8 mouse cellular contexts compared by ENCODE assay signal in the genomic region with DNA sequence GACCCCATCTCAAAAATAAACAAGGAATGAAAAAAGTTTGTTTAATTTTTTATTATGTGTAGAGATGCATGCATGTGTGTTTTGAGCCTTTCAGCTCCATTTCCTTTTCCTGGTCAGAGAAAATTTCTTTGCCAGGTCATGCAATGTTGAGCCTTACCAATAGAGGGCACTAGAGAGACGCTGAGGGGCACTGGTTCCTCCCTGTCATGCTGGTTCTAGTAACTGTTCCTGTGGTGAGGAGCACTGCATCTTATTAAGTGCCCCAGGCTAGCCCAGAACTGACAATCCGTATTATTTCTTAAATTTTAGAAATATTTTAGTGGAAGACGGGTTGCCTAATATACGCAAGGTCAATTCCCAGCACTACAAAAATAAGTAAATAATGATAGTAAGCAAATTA. TPM values are rescaled to one million over a fixed set of nuclear protein-coding genes. Genes with fewer than 3 reads are reported as not detected.
DNase-seq lines count a peak whose midpoint lies in the region; ATAC-seq and TF ChIP-seq lines count a peak whose summit lies in the region.

No protein-coding gene starts in this region.

- no peak overlapping the region for H3K27ac ChIP-seq in ES-E14 (ENCODE audit: insufficient read depth, low read depth, low read length, poor library complexity, severe bottlenecking)
- H3K27ac ChIP-seq in kidney, postnatal 0 days, result no peak overlapping the region
- H3K27ac ChIP-seq in liver, embryonic 12.5 days, result no peak overlapping the region

- TF ChIP-seq CTCF in kidney, postnatal 0 days (IDR thresholded peaks at IDR 0.05; ENCODE audit: low read depth), result peak; percentile 94

- no peak overlapping the region for H3K4me2 ChIP-seq in kidney, postnatal 0 days (ENCODE audit: low read length)
- no peak overlapping the region for H3K4me2 ChIP-seq in liver, embryonic 12.5 days

- 44% methylated on average over 4 of the region's 4 CpGs for WGBS in kidney, postnatal 0 days
- 29% methylated on average over 4 of the region's 4 CpGs for WGBS in liver, embryonic 12.5 days (ENCODE audit: insufficient replicate concordance)

- in situ Hi-C loops in ES-E14 (cut with MboI; ENCODE audit: low sequenced_read_pairs in 2 of 2, unreplicated experiment in 2 of 2), result loop anchor here in 1 of 2 experiments (10.0 kb wide), 1 partner anchor 144 kb away; no protein-coding TSS in a partner anchor

- ATAC-seq in cerebellum, adult (ENCODE audit: insufficient number of reproducible peaks, low FRiP score, low TSS enrichment), result peak; percentile 56; the same call in 1 of the 2 replicates
- ATAC-seq in kidney, postnatal 0 days (replicated peaks; ENCODE audit: low FRiP score, low read depth), result no peak
- ATAC-seq in liver, embryonic 12.5 days, result peak; percentile 58; the same call in 1 of the 2 replicates

- DNase-seq in CD4-positive helper T cell, adult 2 months (ENCODE audit: low read depth, low spot score), result peak; percentile 76
- DNase-seq in ES-E14 (ENCODE audit: low read depth, low spot score), result peak; percentile 75
- peak; percentile 76 for DNase-seq in frontal cortex, postnatal 36 days (ENCODE audit: low spot score in 2 of 2)
- DNase-seq in kidney, postnatal 0 days (ENCODE audit: low spot score), result peak; percentile 76
- DNase-seq in retina, adult 2 months (ENCODE audit: low read depth, low spot score), result peak; percentile 61
- peak; percentile 39 to 79 for DNase-seq in urinary bladder, postnatal 4 days (ENCODE audit: low spot score in 2 of 2)

- H3K27me3 ChIP-seq in kidney, postnatal 0 days (ENCODE audit: insufficient read depth, low read length), result no peaks in the 10 kb centered on the region
- peaks cover 6% of the 10 kb centered on the region for H3K27me3 ChIP-seq in liver, embryonic 12.5 days (replicated peaks)

- H3K4me3 ChIP-seq in ES-E14 (ENCODE audit: insufficient read depth in 1 of 2, low read depth in 1 of 2, low read length in 2 of 2, poor library complexity in 1 of 2, severe bottlenecking in 1 of 2), result no peak overlapping the region
- H3K4me3 ChIP-seq in kidney, postnatal 0 days (replicated peaks; ENCODE audit: low read depth, low read length), result no peak overlapping the region
- H3K4me3 ChIP-seq in liver, embryonic 12.5 days, result no peak overlapping the region

- H3K9ac ChIP-seq in ES-E14 (ENCODE audit: insufficient read depth, low read depth, low read length, poor library complexity, severe bottlenecking), result no peak overlapping the region
- no peak overlapping the region for H3K9ac ChIP-seq in kidney, postnatal 0 days (ENCODE audit: low read depth, low read length)
- no peak overlapping the region for H3K9ac ChIP-seq in liver, embryonic 12.5 days

- H3K4me1 ChIP-seq in ES-E14 (ENCODE audit: control insufficient read depth in 2 of 2, insufficient read depth in 2 of 2, low read length in 2 of 2, poor library complexity in 1 of 2), result peaks cover 1 to 8% of the 10 kb centered on the region in 2 experiments; a peak in 3 of 4 replicates
- no peaks in the 10 kb centered on the region for H3K4me1 ChIP-seq in kidney, postnatal 0 days (replicated peaks; ENCODE audit: insufficient read depth, low read length)
- no peaks in the 10 kb centered on the region for H3K4me1 ChIP-seq in liver, embryonic 12.5 days

- no peaks in the 10 kb centered on the region for H3K9me3 ChIP-seq in ES-E14 (ENCODE audit: control insufficient read depth, insufficient read depth, low read depth, low read length)
- no peaks in the 10 kb centered on the region for H3K9me3 ChIP-seq in kidney, postnatal 0 days (replicated peaks; ENCODE audit: low read length)
- H3K9me3 ChIP-seq in liver, embryonic 12.5 days (replicated peaks), result no peaks in the 10 kb centered on the region

- H3K36me3 ChIP-seq in ES-E14 (ENCODE audit: control insufficient read depth, insufficient read depth, low read length, poor library complexity, severe bottlenecking), result no peaks in the 10 kb centered on the region
- no peaks in the 10 kb centered on the region for H3K36me3 ChIP-seq in kidney, postnatal 0 days (ENCODE audit: insufficient read depth, low read length)
- no peaks in the 10 kb centered on the region for H3K36me3 ChIP-seq in liver, embryonic 12.5 days

TF ChIP-seq in ES-E14, 5 proteins besides CTCF, POLR2A, EP300 and RAD21:
- TF ChIP-seq ZC3H11A (IDR thresholded peaks at IDR 0.05; ENCODE audit: borderline replicate concordance, low read depth, low read length), result peak; percentile 74
- no peak for TF ChIP-seq MAFK (IDR thresholded peaks at IDR 0.05; ENCODE audit: insufficient read depth, low read depth, low read length)
- TF ChIP-seq HCFC1 (IDR thresholded peaks at IDR 0.05; ENCODE audit: borderline replicate concordance, insufficient read depth, low read length), result no peak
- no peak for TF ChIP-seq CHD2 (IDR thresholded peaks at IDR 0.05; ENCODE audit: low read depth, low read length)
- no peak for TF ChIP-seq ZNF384 (IDR thresholded peaks at IDR 0.05; ENCODE audit: low read depth, low read length)

RNA-seq across cellular contexts. Expression of a gene that starts 11.8 kb away (rescaled TPM):
- 21.2 and 26.0 TPM in 2 replicates for total RNA-seq in ES-E14 (2012; rRNA removed)
- polyA plus RNA-seq in kidney, postnatal 0 days (2015; fragmentation: Nextera tagmentation; extraction: Ambion mirVana), result 12.3 and 14.3 TPM in 2 replicates
- polyA plus RNA-seq in liver, embryonic 12.5 days (2016; fragmentation: Nextera tagmentation; extraction: Ambion mirVana), result 17.0 and 19.5 TPM in 2 replicates

RNA-seq across cellular contexts. Expression of a gene that starts 24.6 kb away (rescaled TPM):
- 0.18 and 0.21 TPM in 2 replicates for total RNA-seq in ES-E14 (2012; rRNA removed)
- 0.11 and 0.20 TPM in 2 replicates for polyA plus RNA-seq in kidney, postnatal 0 days (2015; fragmentation: Nextera tagmentation; extraction: Ambion mirVana)
- not detected in 2 replicates for polyA plus RNA-seq in liver, embryonic 12.5 days (2016; fragmentation: Nextera tagmentation; extraction: Ambion mirVana)

RNA-seq across cellular contexts. Expression of a gene that starts 51.2 kb away (rescaled TPM):
- total RNA-seq in ES-E14 (2012; rRNA removed), result 0.22 and 0.26 TPM in 2 replicates
- polyA plus RNA-seq in kidney, postnatal 0 days (2015; fragmentation: Nextera tagmentation; extraction: Ambion mirVana), result 0.27 and 0.39 TPM in 2 replicates
- not detected in 2 replicates for polyA plus RNA-seq in liver, embryonic 12.5 days (2016; fragmentation: Nextera tagmentation; extraction: Ambion mirVana)
